Mouse (Mus musculus) bone marrow macrophage, adult 2 months (primary cell): ENCODE data around the gene Ube2j2. TPM values are rescaled to one million over a fixed set of nuclear protein-coding genes. Genes with fewer than 3 reads are reported as not detected.

Experiments used
- H3K27ac ChIP-seq: 2 replicates; pipeline ENCODE4 v1.5.1; 2012; ENCODE audit warnings: low read depth, low read length; ENCODE audit not compliant: insufficient read depth
- H3K4me1 ChIP-seq: 2 replicates; pipeline ENCODE4 v1.6.1; 2012; ENCODE audit warnings: low read length; ENCODE audit not compliant: control insufficient read depth, insufficient read depth
- H3K4me3 ChIP-seq: 2 replicates; pipeline ENCODE4 v1.5.1; 2012; ENCODE audit warnings: mild to moderate bottlenecking, low read length, moderate library complexity; ENCODE audit not compliant: insufficient read depth
- CTCF ChIP-seq: IDR thresholded peaks from 2 replicates; pipeline ENCODE4 v1.5.1; 2012; ENCODE audit warnings: low read depth, mild to moderate bottlenecking, low read length, moderate library complexity
- POLR2A ChIP-seq: IDR thresholded peaks from 2 replicates; pipeline ENCODE4 v1.6.1; 2012; ENCODE audit warnings: mild to moderate bottlenecking, low read depth, low read length, borderline replicate concordance
- polyA plus RNA-seq: library from polyadenylated mRNA; stranded (reverse); fragments of >200 nt; gene quantifications from 2 replicates; pipeline ENCODE4 v1.2.4, GENCODE M21; 2012; ENCODE audit not compliant: missing spikeins, insufficient read depth, insufficient read length

Ube2j2 gene
- polyA plus RNA-seq, 1 experiment: 85.9 TPM

GRCm38 (mm10) chr4:155905634-155906033 lies 38.0 kb upstream of the Ube2j2 start:
- TF ChIP-seq POLR2A: no peak
- TF ChIP-seq CTCF: no peak
- no peak overlapping the region for H3K27ac ChIP-seq
- no peak overlapping the region for H3K4me3 ChIP-seq
- H3K4me1 ChIP-seq: peaks cover 3% of the 10 kb centered on the region; the same call in 1 of the 2 replicates

- peaks cover under 1% of the 10 kb centered on the region; the same call in 1 of the 2 replicates for H3K4me1 ChIP-seq
- H3K4me3 ChIP-seq: no peak overlapping the region
- no peak overlapping the region for H3K27ac ChIP-seq
- TF ChIP-seq CTCF: no peak
- TF ChIP-seq POLR2A: no peak
These were observed 37.5 kb upstream of the Ube2j2 start for GRCm38 (mm10) chr4:155906125-155906524.

DNA sequence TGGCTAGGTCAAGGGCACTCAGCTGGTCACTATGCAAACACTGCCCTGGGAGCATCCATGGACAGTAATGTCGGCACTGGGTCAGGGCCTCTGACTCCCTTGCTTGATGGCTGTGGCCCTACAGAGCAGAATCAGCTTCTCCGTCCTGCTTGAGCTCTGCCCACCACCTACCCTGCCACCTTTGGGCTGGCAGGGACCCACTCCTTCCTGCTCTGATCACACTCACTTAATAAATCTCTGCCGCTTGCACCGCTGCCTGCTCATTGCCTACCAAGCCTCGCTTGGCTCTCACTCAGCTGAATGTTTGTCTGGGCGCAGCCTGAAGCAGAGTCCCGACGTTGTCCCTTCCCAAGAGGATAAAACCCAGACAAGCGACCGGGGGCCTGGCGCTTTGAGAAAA lies 36.6 kb upstream of the Ube2j2 start:
- no peak for TF ChIP-seq CTCF
- no peak for TF ChIP-seq POLR2A
- no peaks in the 10 kb centered on the region for H3K4me1 ChIP-seq
- H3K27ac ChIP-seq: no peak overlapping the region
- no peak overlapping the region for H3K4me3 ChIP-seq

GRCm38 (mm10) chr4:155908281-155908680 lies 35.4 kb upstream of the Ube2j2 start:
- Histone ChIP-seq H3K27ac (no peak overlapping the region), H3K4me1 (no peaks in the 10 kb centered on the region), H3K4me3 (no peak overlapping the region)
- TF ChIP-seq POLR2A: no peak
- TF ChIP-seq CTCF: no peak

- no peak overlapping the region for H3K27ac ChIP-seq
- TF ChIP-seq POLR2A (no peak), CTCF (no peak)
- no peaks in the 10 kb centered on the region for H3K4me1 ChIP-seq
- no peak overlapping the region for H3K4me3 ChIP-seq
These were observed 34.9 kb upstream of the Ube2j2 start for GRCm38 (mm10) chr4:155908751-155909150.

DNA sequence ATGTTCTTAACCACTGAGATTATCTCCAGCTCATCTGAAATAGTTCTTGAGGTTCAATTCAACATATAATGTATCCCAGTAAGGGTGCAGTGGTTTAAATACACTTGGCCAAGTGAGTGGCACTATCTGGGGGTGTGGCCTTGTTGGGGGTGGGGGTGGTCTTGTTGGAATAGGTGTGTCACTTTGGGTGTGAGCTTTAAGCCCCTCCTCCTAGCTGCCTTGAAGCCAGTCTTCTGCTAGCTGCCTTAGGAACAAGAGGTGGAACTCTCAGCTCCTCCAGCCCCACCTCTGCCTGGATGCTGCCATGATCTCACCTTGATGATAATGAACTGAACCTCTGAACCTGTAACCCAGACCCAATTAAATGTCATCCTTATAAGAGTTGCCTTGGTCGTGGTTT lies 11.6 kb upstream of the Ube2j2 start:
- no peaks in the 10 kb centered on the region for H3K4me1 ChIP-seq
- TF ChIP-seq POLR2A: no peak
- TF ChIP-seq CTCF: no peak

GRCm38 (mm10) chr4:155943049-155943452 lies 580 bp upstream of the Ube2j2 start:
- TF ChIP-seq CTCF (no peak), POLR2A (no peak)
- peak overlapping the region; percentile 92 for H3K4me3 ChIP-seq
- H3K27ac ChIP-seq: peak overlapping the region; percentile 72
- H3K4me1 ChIP-seq: peaks cover 20% of the 10 kb centered on the region

More for the DNA sequence above, 11.6 kb upstream of the Ube2j2 start:
- H3K27ac ChIP-seq: no peak overlapping the region
- H3K4me3 ChIP-seq: no peak overlapping the region

DNA sequence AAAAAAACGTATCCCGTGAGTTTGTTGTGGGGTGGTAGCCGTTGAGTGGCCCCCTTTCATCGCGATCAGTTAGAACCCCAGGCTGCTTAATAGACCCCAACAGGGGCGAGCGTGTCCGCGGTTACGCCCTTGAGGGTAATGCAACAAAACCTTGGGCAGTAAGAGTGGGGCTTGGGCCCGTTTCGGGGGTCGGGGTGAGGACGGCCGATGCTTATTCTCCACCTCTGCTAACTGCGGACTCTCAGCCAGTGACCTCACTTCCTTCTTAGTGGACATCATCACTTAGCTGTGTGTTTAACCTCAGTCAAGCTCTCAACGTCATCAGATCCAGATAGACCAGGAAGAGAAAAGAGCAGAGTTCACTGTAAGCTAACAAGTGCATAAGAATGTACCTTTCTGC lies 640 bp downstream of the Ube2j2 start:
- peak overlapping the region; percentile 60 for H3K27ac ChIP-seq
- TF ChIP-seq CTCF (no peak), POLR2A (0 out of 2 replicates have a peak, but pooled peaks have one; percentile 69)
- peak overlapping the region; percentile 92 for H3K4me3 ChIP-seq
- H3K4me1 ChIP-seq: peaks cover 20% of the 10 kb centered on the region

GRCm38 (mm10) chr4:155947094-155947493 lies 3.5 kb downstream of the Ube2j2 start:
- H3K4me3 ChIP-seq: no peak overlapping the region
- TF ChIP-seq CTCF: no peak
- TF ChIP-seq POLR2A: no peak
- no peak overlapping the region for H3K27ac ChIP-seq
- peaks cover 20% of the 10 kb centered on the region for H3K4me1 ChIP-seq

DNA sequence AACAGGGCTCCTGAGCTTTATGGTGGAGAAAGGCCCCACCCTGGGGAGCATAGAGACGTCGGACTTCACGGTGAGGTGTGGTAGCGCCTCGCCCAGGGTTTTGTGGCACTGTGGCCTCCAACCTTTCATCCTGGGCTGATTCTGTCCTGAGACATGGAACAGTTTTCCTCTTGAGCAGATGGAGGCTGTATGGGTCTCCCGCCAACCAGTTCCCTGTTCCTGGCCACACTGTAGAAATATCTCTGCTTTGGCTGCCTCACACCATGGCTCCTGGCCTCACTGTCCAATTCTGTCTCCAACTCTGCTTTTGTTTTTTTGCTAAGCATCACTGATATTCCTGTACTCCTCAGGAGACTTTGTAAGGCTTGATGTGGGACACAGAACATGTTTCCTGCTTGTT lies 11.9 kb downstream of the Ube2j2 start:
- H3K4me3 ChIP-seq: no peak overlapping the region
- peaks cover 2% of the 10 kb centered on the region; the same call in 1 of the 2 replicates for H3K4me1 ChIP-seq
- TF ChIP-seq CTCF (no peak), POLR2A (no peak)
- no peak overlapping the region for H3K27ac ChIP-seq

DNA sequence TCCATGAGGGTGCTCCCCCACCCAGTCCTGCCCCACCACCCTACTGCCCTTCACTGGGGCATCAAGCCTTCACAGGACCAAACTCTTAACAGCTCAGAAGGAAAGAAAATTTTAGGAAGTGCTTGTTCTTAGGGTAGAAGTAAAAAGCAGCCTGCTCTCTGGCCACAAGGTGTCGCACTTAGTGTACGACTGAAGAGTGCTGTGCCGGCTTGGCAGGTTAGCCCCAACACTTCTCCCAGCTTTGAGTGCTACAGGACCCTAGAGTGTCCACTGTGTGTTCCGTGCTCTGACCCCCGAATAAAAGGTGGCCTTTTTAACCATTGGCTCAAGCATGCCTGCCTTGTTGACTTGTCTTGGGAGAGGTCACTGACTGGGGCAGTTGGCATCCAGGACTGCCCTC lies 15.6 kb downstream of the Ube2j2 start:
- Histone ChIP-seq H3K27ac (no peak overlapping the region), H3K4me3 (no peak overlapping the region), H3K4me1 (peaks cover 16% of the 10 kb centered on the region)
- TF ChIP-seq POLR2A: no peak
- TF ChIP-seq CTCF: peak; percentile 78
